Mouse (Mus musculus) spleen, adult 12 weeks (tissue): ENCODE data around the gene Spsb2.
"Not testable (repeated sequence)": the region's sequence is repeated elsewhere in the genome, so short reads cannot be mapped to it uniquely, and the experiment has no call there.

Experiments used
- DNase-seq: peaks from one replicate; pipeline ENCODE4 v3.0.0; 2022; ENCODE audit warnings: low spot score

The Spsb2 gene

GRCm38 (mm10) chr6:124803061-124803460 is 5.4 kb upstream of the Spsb2 start:
- no peak for DNase-seq

GRCm38 (mm10) chr6:124803691-124804090 is 4.8 kb upstream of the Spsb2 start:
- DNase-seq = not testable (repeated sequence)

GRCm38 (mm10) chr6:124804341-124804740 is 4.1 kb upstream of the Spsb2 start:
- no peak for DNase-seq

DNA sequence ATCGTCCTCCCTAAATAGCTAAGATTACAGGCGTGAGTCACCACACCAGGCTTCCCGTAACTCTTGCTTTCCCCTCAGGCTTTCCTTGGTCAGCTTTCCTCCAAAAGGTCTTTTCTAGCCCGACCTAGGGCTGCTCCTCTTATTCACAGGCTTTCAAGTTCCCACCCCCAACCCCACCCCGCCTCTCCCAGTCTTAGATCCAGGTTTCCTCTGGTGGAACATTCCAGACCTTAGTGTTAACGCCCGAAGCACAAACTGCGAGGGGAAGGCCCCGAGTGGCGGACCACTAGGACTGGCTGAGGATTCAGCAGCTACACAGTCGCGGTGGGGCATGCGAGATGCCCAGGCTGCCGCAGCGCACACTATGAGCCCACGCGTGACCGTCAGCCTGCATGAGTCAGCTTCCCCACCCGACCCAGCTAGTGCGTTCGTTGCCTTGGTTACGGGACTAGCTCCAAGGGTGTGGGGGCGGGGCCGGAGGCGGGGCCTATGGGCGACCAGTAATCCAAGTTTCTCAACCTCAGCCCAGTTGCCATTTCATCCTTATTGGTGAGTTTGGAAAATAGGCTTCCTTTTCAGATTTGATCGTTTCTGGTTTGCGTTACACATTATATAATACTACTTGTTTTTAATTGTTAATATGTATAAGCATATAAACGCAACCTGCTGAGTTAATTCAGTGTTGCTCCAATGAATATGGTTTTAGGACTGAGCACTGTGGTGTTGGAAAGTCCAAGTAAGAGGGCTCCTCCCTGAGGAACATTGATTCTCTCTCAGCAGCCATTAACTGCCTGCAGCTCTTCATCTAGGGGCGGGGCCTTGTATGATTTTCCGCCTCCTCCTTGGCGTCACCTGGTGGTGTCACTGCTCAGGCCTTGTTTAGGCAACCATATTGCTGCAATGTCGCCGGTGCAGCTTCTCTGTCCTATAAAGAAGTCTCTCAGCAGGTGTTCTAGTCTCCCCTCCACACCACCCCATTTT is 2.8 kb upstream of the Spsb2 start:
- DNase-seq = peak; percentile 75

- no peak for DNase-seq
Measured at GRCm38 (mm10) chr6:124806446-124807140, 1.9 kb upstream of the Spsb2 start.

DNA sequence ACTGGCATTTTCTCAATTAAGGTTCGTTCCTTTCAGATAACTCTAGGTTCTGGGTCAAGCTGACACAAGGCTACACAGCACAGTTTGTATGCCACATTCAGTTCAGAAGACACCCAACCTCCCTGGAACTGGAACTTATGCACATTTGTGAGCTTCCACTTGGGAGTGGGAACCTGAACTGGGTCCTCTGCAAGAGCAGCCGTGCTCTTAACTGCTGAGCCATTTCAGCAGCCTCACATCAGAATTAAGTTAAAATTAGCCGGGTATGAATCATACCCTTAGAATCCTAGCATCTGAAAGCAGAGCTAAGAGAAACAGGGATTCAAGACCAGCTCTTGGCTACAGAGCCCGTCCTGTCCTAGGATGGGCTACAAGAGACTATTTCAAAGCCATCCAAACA is 1.1 kb upstream of the Spsb2 start:
- no peak for DNase-seq

DNA sequence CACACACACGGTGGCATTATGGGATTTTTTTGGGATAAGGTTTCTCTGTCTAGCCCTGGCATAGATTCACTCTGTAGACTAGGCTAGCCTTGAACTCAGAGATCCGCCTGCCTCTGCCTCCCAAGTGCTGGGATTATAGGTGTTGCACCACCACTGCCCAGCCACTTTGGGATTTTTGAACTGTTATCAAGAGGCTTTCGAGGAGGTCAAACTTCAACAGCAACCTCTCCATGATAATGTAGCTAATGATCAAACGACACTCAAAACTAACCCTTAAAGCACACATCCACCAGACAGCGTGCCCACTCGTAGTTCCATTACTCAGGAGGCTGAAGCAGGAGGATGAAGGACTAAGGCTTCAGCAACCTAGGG is 489 bp upstream of the Spsb2 start:
- no peak for DNase-seq

GRCm38 (mm10) chr6:124809052-124809774 is 752 bp downstream of the Spsb2 start:
- DNase-seq = peak; percentile 78

- DNase-seq = no peak
Measured at GRCm38 (mm10) chr6:124809775-124810538, 1.5 kb downstream of the Spsb2 start.

DNA sequence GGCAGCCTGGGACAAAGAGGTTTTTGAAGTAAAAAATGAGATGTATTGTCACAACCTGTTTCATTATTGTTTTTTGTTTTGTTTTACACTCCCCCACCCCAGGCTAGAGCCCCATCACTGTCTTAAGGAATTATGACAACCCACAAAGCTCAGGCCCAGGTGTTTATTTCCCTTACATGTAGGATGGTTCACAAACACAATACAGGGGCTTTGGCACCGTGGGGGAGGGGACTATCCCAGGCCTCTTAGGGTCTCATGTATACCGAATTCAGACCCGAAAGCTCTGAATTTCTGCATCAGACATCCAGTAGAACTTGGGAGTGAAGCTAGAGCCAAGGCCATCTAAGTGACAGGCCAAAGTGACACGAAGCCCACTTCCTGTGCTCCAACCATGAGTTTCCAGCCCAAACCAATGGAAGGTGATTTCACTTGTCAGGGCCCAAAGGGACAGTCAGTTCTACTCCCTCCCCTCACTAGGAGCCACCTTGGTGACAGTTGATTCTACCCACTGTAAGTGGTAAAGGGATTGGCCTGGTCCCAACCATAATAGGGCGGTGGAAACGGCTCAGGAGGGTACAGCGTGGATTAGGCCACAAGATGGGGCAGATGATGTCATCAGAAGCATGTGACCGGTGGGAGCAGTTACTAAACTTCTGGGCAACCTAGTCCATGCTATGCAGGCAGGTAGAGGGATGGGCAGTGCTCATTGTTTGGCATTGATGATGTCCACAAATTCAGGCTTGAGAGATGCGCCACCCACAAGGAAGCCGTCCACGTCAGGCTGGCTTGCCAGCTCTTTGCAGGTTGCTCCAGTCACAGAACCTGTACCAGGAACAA is 2.3 kb downstream of the Spsb2 start:
- DNase-seq = not testable (repeated sequence)

DNA sequence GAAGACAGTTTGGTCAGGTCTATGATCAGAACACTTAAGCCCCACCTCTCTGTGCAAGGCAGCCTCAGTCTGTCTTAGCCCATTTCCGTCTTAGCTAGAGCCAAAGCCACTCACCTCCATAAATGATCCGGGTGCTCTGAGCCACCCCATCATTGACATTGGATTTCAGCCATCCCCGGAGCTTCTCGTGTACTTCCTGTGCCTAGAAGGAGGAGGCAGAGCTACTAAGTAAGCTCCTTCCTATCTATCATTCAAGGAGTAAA is 2.9 kb downstream of the Spsb2 start:
- no peak for DNase-seq

- no peak for DNase-seq
Measured at GRCm38 (mm10) chr6:124811701-124812560, 3.5 kb downstream of the Spsb2 start.

- no peak for DNase-seq
Measured at GRCm38 (mm10) chr6:124812848-124813247, 4.4 kb downstream of the Spsb2 start.

GRCm38 (mm10) chr6:124813496-124813895 is 5.0 kb downstream of the Spsb2 start:
- peak; percentile 36 for DNase-seq

- peak; percentile 80 for DNase-seq
Measured at GRCm38 (mm10) chr6:124813933-124814332, 5.5 kb downstream of the Spsb2 start, which contains the start of gene Tpi1. Tpi1 (minus strand) TSS chr6:124814296.

DNA sequence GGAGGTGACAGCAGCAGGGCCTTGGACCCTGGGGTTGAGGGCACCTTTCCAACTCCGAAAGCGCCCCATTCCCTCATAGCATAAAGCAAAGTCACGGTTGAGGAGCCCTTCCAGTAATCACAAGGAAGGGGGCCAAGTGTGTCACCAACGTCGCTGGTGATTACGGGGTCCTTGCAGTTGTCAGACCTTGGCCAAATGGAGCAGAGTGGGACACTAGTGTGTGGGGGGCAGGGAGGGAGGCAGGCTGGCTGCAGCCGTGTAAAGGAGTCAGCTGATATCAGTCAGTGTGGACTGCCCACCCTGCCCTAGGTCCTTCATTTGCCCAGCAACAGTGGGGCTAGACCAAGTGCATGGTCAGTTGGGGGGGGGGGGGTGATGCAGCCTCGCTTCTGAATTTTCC is 6.0 kb downstream of the Spsb2 start:
- no peak for DNase-seq

GRCm38 (mm10) chr6:124814858-124815774 is 6.7 kb downstream of the Spsb2 start:
- no peak for DNase-seq

- no peak for DNase-seq
Measured at GRCm38 (mm10) chr6:124816611-124817010, 8.2 kb downstream of the Spsb2 start.

- DNase-seq = no peak
Measured at GRCm38 (mm10) chr6:124817125-124817524, 8.7 kb downstream of the Spsb2 start.
